Mouse (Mus musculus): ENCODE data around the gene Piezo1.

Gene Piezo1

DNA sequence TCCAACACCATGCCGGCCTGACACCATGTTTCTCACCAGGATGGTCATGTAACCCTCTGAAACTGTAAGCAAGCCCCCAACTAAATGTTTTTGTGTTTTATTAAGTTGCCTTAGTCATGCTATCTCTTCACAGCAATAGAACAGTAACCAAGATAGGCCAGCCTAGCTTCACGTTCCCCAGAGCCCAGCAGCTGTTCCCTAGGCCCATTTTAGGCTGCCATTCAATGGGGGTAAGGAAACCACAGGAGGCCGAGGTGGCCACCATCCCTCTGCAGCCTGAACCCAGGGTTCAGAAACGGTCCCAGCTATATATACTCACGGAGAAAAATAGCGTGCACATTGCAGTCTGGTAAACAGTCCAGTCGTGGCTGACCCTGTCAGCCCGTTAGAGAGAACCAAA is 7.0 kb downstream of the Piezo1 start:
- no peak for DNase-seq

DNA sequence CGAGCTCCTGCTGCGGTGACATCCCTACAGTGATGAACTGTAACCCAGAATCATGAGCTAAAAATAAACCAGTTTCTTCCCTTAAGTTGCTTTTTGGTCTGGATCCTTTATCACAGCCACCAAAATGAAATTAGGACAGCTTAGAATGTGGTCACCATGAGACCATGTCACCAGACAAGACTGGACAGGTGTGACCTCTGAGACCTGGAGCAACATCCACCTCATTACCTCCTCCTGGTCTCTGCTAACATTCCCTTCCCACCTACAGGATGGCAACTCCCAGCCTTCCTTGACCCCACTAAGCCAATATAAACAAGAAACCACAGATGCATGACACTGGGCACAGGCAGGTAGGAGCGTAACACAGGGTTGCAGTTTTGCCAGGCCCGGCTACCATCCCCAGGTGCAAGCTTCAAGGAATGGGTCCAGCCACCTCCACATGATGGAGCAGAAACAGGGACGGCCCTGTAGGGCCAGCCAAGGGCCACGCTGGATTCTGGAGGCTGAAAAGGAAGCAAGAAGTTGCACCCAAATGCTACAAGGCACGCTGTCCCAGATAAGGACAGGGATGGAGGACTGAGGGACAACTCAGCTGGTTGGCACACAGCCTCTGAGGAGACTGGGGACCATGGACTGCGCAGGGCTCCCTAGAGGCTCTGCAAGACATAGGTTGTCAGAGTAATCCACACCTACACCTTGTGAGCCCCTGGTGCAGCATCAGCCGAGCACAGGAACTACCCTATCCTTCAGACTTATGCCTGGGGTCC is 12.6 kb downstream of the Piezo1 start:
- DNase-seq: no peak

DNA sequence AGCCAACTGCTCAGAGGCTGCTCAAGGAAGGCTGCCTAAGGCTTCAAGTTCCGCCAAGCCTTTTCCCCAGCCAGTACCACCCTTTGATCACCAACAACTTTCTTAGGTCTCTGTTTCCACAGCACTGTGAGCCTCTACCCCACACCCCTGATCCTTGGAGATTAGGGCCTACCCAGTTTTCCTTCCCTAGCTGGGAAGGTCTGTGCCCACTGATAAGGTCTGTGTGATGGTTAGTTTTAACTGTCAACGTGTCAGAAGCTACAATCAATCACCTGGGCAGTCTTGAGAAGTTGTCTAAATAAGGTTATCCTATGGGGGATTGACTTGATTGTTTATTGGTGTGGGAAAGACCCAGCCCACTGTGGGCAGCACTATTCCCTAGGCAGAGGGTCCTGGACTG is 13.3 kb downstream of the Piezo1 start:
- DNase-seq: no peak

GRCm38 (mm10) chr8:122537033-122537432 is 14.1 kb downstream of the Piezo1 start:
- DNase-seq: no peak

GRCm38 (mm10) chr8:122531312-122531711 is 19.8 kb downstream of the Piezo1 start:
- DNase-seq: no peak

DNA sequence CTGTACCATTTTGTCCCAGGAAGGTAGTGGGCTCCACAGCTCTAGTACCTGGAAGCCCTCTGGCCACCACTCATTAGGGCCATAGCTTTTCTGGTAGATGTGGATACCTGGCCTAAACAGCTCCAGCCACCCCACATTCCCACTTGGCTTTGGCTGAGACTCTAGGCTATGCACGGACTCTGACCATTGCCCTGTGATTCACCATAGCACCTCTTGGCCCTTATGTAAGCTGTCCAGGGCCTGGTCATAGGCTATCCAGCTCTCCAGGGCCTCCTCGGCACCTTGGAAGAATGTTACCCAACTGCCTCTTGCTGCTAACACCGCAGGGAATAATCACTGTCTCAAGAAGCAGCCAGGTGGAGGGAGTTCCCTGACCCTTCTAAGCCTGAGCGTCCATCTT is 22.0 kb downstream of the Piezo1 start:
- DNase-seq: no peak

GRCm38 (mm10) chr8:122527937-122528336 is 23.2 kb downstream of the Piezo1 start:
- DNase-seq: no peak

- DNase-seq: peak; percentile 42
Observed at GRCm38 (mm10) chr8:122526526-122527170, 24.5 kb downstream of the Piezo1 start.

DNA sequence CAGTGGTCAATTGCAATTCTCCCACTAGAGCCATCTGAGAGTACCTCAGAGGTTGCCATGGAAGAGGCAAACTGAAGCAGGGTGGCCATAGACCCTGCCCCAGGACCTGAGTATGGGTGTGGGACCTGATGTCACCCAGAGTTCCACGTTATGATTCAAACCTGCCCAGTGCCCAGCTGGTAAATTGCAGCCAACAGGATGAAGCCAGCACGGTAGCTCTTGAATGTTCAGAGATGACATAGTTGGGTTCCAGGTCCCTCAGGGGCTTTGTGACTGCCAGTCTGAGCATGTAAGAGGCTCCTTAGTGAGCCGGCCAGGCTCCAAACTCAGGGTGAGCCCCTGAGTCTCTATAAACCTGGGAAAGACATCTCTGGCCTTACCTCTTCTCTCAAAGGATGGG is 25.0 kb downstream of the Piezo1 start:
- no peak for DNase-seq

DNA sequence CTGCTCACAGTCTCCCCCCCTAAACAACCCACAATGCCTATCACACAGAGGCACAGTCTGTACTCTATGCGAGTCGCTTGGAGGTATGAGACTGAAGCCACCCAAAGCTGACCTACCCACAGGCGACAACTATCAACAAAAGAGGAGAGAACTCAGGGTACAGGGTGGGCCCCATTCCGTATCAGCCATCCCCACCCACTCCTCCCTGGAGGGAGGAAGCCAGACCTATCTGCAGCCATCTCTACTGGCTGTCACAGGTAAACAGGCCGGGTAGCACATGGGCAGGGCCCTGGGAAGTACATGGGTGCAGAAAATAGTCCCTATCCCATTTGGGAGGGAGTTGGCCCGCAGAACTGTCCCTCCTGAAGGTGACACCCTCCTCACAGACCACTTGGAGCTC is 26.1 kb downstream of the Piezo1 start:
- no peak for DNase-seq

DNA sequence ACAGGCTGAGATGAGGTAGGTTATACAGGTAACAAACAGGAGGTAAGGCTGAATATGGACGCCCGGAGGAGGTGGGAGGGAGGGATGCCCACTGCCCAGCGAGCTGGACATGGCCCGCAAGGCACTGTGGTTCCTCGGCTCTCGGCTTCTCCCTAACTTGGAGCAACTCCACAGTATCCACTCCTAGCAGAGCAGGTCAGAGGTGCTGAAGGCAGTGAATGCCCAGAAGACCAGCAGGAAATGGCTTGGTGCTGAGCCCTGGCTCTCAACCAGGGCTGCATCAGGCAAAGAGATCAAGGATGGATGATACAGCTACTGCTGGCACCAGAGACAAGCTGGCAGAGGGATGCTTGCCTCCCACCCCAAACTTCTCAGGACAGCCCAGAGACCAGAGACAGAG is 26.6 kb downstream of the Piezo1 start:
- no peak for DNase-seq

DNA sequence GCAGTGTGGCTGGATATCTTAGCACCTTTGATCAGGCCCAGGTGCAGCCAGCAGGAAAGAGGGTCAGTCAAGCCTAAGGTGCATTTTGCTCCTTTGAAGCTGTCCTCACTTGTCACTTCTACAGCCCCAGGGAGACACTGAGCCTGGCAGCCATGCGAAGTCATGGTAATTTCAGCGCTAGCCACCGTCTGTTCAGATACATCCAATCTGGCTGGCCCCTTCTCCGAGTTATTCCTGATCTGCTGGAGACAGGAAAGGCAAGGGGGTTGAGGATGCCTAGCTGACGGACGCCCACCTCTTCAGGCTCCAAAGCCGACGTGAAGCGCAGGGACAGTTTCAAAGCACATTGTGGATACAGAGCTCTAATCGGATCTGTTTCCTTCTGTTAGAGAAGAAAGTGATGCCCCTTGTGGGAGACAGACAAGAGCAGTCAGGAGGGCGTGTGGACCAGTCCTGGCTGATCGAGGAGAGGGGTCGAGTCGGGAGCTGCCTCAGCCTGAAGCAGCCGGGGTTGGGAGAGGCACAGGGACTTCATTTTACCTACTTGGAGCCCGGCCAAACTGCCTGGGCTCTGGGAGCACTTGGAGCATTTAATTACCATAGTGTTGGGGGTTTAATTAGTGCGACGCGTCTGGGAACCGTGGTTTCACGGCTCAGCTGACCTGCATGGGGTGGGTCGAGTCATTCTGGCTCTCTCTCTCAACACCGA is 27.3 kb downstream of the Piezo1 start:
- DNase-seq: no peak

DNA sequence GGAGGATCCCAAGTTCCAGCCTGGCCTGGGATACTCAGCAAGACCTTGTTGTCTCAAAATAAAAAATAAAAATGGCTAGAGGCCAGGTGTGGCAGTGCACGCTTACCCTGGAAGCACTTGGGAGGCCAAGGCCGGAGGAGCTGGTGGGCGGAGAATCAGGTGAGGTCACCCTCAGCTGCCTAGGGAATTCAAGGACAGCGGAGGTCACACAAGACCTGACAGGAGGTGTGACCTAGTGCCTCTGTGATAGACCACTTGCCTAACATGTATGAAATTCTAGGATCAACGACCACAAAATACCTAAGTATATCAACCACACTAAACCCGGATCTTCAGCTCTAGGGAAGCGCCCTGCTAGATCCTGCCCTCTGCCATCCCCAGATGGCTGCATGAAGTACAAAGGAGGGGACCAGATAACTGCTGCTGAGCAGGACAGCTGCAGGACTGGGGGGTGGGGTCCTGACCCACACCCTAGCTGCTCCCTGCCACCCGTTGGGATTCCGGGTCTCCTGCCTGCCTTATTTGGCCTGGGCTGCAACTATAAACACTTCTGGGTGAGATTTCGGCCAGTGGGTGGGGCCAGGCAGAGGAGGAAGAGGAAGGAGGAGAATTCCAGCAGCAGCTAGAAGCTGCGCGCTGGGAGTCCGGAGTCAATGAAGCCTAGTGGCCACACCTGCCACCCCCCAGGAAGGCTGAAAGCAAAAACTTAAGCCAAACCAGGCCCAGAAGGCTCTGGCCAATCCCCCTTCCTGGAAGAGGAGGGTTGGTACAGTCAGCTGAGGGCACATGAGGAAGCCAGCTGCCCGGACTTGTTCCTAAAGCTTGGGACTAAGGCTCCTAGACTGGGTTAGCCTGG is 28.1 kb downstream of the Piezo1 start:
- no peak for DNase-seq

GRCm38 (mm10) chr8:122520611-122521010 is 30.5 kb downstream of the Piezo1 start:
- no peak for DNase-seq

GRCm38 (mm10) chr8:122517541-122518190 is 33.5 kb downstream of the Piezo1 start:
- no peak for DNase-seq

DNA sequence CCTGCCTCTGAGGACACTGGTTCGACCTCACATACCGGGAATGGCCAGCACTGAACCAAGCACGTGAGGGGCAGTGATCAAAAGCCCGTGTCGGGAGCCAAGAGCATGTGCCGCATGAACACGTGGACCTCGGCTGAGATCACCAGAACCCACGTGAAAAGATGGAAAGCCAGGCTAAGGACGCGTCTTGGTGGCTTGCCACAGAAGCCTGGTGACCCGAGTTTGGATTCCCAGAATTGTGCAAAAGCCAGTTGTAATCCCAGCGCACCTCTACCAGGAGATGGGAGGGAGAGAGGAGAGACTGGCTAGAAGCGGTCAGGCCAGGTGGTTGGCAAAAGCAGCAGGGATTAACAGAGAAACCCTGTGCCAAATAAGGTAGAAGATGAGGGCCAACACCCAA is 35.4 kb downstream of the Piezo1 start:
- DNase-seq: no peak

GRCm38 (mm10) chr8:122512392-122512791 is 38.7 kb downstream of the Piezo1 start:
- no peak for DNase-seq

GRCm38 (mm10) chr8:122511552-122511951 is 39.6 kb downstream of the Piezo1 start:
- no peak for DNase-seq

DNA sequence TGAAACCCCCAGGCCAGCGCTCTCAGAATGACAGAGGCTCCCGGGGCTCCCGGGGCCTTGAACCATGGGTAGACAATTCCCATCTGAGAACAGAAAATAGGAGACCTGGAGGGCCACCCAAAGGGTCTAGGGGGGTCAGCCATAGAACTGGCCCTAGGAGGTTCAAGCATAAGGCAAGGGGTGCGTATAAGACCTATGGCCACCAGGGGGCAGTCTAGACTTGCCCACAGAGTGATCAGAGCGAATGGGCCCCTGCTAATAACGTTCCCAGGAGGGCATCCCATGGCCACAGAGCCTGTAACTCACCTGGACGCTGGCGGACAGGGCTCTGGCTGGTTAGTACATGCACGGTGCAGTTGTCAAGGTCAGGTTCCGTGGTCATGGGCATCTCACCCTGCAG is 50.3 kb downstream of the Piezo1 start:
- DNase-seq: peak; percentile 80

DNA sequence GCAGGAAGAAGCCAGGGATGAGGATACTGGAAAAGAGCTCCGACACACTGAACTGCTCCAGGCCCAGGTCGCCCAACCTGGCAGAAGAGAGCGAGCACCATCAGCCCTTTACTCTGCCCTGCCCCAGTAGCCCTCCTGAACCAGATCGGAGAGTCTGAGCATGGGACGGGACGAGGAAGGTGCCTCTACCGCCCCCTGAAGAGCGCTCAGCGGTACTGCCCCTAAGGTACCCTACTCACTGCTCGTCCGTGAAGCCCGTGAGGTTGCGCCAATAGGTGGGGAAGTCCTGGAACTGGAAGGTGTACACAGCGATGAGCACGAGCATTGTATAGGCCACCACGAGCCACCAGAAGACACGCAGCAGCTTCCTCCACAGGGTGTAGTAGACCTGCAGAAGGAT is 53.2 kb downstream of the Piezo1 start:
- DNase-seq: peak; percentile 26

DNA sequence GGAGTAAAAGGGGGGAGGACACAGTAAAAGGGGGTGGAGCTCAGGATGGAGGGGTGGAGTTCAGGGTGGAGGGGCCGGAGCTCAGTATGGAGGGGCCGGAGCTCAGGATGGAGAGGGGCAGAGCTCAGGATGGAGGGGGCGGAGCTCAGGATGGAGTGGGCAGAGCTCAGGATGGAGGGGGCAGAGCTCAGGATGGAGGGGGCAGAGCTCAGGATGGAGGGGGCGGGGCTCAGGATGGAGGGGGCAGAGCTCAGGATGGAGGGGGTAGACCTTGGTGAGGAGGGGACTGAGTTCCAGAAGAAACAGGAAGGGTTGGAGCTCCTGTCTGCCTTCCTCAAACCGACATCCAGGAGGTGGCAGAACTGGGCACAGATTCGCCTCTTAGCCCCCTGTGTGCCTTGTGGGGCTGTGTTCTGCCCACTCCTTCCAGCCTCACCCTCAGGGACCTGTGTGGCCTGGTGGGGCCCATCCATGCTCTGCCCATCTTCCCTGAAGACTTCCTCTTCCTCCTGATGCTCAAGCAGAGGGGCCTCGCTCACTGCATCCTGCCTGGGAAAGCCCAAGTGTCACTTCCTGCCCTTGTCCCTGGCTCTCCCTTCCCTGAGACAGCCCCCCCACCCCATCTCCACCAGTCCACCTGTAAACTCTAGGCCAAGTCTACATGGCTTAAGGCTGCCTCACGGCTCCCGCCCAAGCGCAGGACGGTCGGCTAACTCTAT is 54.0 kb downstream of the Piezo1 start:
- DNase-seq: no peak

DNA sequence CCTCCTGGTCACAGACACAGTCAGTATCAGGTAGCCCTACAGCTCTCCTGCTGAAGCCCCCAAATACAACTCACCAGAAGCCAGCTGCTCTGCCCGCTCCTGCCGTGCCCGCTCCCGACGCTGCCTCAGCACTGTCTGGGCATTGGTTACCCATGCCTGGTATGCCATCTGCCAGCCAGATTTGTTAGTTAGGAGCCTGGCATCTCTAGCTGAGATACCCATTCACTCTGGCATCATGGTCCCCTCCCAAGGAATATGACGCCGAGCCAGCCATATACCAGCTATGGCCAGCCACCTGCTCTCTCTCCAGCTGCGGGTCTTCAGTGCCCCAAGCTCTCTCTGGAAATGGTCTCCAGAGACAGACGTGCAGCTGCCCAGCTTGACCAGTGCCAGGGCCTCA is 62.7 kb downstream of the Piezo1 start:
- no peak for DNase-seq

All from thymus, postnatal 14 days (tissue).